Mouse (Mus musculus) cortical plate, adult 2 months (tissue): ENCODE measurements around the gene Epha1.

Experiments used
- CTCF ChIP-seq: fragments of 200-500 bp; IDR thresholded peaks from 2 replicates; pipeline ENCODE4 v1.5.1; 2011; ENCODE audit warnings: mild to moderate bottlenecking, control low read depth, low read length; ENCODE audit not compliant: insufficient read depth; ENCODE audit errors: extremely low read depth
- POLR2A ChIP-seq: fragments of 200-500 bp; IDR thresholded peaks from 2 replicates; pipeline ENCODE4 v1.6.1; 2011; ENCODE audit warnings: mild to moderate bottlenecking, low read length, control low read depth; ENCODE audit not compliant: insufficient read depth; ENCODE audit errors: extremely low read depth

- 0 out of 2 replicates have a peak, but pooled peaks have one; percentile 6 for TF ChIP-seq CTCF
- TF ChIP-seq POLR2A = no peak
Measured at GRCm38 (mm10) chr6:42309816-42310378, 63.2 kb downstream of the Epha1 start.
